Mouse (Mus musculus) right cerebral cortex, postnatal 4 days (tissue): ENCODE measurements around the gene Mrps30.
"Not testable (repeated sequence)": the region's sequence is repeated elsewhere in the genome, so short reads cannot be mapped to it uniquely, and the experiment has no call there.

Experiments used
- DNase-seq: peaks from one replicate; pipeline ENCODE4 v3.0.0-alpha.2; 2022

The Mrps30 gene

DNA sequence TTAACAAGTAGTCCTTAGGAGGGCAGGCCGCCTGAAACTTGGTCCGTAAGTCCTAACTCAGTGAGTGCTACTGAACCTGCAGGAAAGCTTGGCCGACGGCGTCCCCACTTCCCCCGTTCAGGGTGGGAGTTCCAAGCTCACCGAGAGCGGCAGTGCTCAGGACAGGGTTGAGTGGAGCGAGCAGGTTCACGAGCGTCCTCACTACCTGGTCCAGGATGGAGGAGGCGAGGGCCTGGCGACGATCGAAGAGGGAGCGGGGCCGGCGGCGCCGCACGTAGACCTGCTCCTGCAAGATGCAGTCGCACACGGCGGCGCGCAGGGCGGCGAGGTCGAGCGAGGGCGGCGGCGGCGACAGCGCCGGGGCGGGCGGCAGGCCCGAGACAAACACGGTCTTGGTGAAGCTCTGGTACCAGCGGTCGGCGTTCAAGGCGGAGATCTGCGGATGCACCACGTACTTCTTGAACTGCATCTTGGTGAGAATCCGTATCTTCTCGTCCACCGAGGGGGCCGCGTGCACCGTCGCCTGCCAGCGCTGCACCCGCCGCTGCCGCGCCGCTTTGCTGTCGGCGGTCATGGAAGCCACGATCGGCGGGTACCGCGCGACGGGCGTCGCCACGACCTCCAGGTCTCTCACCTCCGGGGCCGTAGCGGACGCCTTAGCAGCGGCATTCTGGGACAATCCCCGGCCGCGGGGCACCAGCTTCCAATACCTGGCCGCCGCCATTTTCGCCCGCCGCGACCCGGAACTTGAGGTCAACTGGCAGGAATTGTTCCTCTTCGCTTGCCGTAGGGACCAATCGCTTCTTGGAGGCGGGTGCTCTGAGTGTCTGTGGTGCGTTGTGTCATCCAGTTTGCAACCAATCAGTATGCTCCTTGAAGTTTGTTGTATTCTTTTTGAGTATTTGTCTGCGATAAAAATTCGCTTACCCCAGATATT is at the start of gene Mrps30, which contains the start of gene B430218F22Rik:
TSS of gene Mrps30 (minus strand) at position 742 of the 937 bp plus-strand sequence.
TSS of gene B430218F22Rik (plus strand) at position 120 of the 937 bp plus-strand sequence.
- peak; percentile 96 for DNase-seq

DNA sequence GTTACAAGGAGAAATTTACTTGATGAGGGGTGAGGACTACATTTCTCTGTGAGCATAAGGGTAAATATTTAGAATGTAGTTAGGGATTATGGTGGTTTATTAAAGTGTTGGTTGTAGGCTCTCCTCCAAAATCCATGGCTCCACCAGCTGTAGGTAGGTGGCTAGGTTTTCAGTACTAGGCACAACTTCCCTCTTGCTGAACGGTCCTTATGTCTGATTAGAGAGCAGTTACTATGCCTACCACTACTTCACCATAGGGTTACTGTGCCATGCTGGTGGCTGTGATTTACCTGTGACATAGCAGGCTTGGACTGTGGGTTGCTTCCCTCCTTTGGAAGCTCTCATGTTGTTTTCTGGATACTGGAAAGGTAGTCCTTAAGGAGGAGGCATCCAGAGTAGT is 33.8 kb upstream of the Mrps30 start:
- DNase-seq, result no peak

DNA sequence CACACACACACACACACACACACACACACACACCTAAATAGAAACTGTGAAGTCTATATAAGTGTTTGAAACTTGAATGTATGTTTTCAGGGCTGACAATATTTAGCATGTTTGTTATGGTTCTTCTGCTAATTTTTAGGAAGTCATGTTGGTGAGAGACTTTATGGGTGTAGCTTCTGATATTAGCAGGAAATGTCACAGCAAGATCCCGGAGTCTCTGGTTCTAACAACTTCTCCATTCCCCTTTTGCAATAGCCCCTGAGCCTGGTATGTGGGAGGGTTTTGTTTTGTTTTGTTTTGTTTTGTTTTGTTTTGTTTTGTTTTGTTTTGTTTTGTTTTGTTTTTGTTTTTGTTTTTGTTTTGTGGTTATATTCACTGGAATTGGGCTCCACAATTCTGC is 33.4 kb upstream of the Mrps30 start:
- DNase-seq, result no peak

DNA sequence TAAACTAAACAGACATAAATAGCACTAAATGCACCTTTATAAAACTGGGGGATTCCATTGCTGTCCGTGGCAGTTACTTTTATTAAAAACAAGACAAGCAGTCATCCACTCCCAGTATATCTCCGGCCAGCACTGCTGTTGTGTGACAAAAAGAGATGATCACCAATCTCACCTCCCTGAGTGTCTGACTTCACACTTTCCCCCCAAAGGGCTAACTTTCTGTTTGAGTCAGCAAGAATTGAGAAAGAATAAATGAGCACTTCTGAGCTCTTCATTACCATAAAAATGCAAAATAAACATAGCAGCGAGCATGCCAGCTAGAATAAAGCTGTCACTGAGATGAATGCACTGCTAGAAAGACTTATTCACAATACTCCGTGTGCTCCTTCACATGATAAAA is 31.1 kb upstream of the Mrps30 start:
- no peak for DNase-seq

DNA sequence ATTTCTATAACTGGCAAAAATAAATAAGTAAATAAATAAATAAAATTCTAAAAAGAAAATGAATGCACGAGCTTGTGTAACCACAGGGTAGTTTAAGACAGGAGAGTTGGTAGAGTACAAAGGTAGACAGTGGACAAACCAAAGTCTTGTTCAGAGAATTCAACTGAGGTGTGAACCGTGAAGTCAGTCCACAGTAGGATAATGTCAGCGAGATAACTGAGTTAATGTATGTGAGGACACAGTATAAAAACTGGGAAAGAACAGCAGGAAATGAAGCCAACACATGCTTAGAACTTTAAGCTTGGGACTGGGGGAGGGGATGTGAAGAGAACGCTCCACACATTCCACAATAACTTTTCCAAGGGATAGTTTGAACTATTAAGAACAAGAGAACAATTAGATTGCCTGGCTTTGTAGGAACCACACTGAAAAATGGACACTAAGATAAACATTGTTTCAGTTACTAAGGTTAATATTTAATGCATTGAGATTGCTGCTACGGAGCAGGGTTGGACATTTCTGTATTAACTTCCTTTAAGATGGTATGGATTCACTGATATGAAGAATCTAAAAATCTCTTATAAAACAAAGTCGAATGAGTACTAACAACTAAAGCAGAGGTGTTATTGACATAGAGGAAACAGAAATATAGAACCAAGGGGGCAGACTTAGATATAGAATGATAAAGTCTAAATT is 24.4 kb upstream of the Mrps30 start:
- DNase-seq, result no peak

DNA sequence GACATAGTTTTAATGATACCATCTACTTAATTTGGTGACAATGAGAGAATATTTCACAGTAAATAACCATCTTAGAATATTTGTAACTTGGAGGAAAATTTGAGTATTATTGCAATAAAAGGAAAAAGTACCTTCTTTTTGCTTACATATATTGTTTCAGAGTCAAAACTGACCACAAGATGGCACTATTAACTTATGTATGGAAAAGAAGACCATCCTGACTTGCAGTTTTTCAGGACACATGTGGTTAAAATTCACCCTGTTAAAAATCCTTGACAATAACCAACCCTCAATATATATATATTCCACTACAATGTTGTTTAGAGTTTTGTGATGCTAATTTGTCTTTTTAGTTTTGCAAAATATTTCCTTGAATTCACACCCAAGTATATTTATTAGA is 16.5 kb upstream of the Mrps30 start:
- DNase-seq, result no peak

DNA sequence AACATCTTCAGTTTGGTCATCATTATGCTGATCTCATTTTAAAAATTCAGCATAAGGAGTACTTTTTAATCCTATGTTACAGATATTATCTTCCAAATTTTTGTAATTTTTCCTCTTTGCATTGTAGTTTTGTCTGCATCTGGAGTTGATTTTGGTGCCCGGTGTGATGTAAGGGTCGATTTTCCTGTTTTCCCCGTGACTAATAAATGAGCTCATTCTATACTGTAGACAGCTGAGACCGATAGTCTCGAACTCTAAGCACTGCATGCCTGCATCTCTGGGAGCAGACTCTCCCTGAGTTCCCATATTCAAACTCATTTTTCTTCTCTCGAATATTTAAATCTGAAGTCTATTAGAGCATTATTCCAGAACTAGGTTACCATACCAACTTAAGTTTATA is 13.3 kb upstream of the Mrps30 start:
- DNase-seq, result no peak

DNA sequence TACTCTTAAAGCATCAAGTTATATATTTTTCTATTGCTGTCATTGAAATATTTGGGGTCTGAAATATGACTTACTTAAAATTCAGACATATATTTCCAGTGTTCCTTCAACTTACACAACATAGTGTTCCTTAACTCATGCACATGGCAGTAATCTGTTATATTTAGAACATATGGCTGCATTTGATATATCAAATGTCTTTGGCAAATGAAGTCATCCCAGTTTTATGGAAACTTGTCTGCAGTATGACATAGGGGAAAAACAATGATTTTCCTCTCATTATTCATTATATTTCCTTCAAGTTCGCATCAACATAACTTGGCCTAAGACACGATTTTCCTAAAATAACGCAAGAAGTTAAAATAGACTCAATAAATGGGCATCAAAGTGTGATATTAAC is 8.8 kb upstream of the Mrps30 start:
- DNase-seq, result no peak

DNA sequence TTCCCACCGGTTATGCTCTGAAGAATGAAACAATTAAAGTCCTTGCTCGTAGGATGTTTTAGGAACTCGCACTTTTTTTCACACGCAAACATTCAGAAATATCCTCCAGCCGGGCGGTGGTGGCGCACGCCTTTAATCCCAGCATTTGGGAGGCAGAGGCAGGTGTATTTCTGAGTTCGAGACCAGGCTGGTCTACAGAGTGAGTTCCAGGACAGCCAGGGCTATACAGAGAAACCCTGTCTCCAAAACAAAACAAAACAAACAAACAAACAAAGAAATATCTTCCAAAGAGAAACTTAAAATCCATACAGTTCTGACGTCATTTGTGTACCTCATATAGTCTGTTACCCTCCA is 373 bp upstream of the Mrps30 start:
- not testable (repeated sequence) for DNase-seq

DNA sequence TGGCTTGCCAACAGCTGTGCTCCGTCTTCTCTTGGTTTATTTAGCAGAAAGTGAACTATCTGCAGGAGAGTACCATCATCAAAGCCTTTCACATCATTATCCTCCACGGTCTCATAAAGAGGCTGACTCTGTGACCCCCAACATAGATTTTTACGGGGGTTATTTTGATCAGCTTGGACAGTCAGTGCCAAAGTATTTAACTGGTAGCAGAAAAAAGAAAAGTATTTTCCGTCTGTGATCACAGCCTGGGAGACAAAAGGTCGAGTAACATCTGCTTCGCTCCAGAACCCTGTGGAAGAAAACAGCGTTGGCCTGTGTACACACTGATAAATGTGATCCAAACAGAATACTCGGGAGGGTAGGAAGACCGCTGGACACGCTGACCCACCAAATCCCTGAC is 6.7 kb downstream of the Mrps30 start:
- DNase-seq, result no peak

DNA sequence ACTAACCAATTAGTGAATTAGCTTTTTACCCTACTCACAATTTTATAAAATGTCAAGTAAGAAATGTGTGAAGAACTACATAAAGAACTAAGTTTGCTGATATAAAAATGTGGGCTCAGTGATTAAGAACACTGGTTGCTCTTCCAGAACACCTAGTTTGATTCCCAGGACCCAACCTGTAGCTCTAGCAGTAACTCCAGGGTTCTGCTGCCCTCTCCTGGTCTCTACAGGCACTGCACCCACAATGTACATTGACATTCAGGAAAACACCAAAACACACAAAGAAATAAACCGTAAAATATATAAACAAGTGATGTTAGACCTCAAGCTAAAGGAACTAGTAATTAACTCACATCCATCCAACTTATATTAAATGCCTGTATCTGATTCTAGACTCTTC is 7.9 kb downstream of the Mrps30 start:
- peak; percentile 77 for DNase-seq

DNA sequence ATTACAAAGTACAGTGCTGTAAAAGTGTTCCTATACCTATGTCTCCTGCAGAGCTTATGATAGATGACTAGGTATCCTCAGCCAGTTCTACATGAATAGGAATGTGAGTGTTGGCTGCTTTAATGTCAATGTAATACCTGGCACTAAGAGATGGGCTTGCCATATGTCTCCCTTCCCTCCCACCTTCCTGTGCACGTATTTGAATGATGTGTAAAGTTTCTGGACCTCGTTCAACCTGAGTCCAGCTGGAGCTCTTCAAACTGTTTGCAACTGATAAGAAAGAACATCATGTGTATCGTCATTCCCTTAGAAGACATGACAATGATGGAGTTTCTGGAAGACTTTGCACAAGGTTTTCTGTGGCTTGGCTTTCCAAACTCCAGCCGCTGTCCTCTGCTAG is 14.2 kb downstream of the Mrps30 start:
- DNase-seq, result no peak

DNA sequence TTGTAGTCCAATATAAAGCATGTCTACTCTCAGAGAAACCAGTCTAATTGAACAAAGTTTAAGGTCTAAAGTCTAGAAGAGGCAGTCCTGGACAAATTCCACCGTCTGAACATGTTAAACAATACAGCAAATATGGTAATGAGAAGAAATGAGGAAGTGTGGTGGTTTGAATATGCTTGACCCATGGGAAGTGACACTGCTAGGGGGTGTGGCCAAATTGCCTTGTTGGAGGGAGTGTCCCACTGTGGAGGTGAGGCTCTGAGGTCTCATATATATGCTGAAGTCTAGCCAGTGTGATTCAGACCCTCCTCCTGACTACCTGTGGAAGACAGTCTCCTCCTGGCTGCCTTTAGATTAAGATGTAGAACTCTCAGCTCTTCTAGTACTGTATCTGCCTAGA is 21.3 kb downstream of the Mrps30 start:
- no peak for DNase-seq

DNA sequence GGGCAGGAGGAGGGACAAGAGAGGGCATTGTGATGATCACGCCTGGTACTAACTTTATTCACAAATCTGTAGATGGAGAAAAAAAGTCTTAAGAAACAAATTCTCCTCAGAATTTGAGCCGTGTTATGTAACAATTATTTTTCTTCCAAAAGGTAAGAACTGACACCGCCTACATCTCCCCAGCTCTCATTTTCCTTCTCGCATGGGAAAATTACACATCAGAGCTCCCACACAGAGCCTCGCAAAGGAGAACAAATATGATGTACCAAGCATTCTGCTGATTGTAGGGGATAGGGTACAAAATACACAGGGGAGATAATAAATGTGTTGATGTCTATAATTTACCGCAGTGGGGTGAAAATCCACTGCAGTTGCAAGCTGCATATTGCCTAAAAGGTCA is 23.7 kb downstream of the Mrps30 start:
- no peak for DNase-seq

DNA sequence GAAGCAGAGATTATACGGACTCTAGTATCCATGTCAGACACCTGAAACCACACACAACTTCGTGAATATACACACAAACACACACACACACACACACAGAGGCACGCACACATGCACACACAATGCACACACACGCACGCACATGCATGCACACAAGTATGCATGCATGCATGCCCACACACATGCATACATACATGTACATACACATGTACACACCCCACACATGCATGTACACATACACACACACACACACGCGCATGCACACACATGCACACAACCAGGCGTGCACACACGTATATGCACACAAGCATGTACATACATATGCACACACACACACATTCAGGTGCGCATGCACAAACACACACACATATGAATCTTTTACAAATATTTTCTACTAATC is 36.2 kb downstream of the Mrps30 start:
- DNase-seq, result no peak

DNA sequence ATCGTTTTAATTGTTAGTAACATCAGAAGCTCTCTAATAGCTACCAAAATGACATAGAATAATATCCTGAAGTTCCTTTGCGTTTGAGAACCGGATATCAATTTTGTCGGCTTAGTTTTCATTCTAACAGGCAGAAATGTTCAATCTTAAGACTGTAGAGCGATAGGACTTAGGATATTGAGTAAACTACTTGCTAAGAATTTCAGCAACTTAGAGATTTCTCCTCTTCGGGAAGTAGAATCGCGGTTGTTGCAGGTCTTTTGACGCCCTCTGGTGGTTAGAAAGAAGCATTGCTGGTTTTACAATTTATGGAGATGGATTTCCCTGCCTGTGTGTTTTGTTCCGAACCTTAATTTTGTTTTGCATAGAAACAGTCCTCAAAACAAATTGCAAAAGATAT is 36.8 kb downstream of the Mrps30 start:
- no peak for DNase-seq
